Mouse (Mus musculus) heart, adult 18-20 months (tissue): Measurements from ENCODE around the gene Klhl24. TPM values are rescaled to one million over a fixed set of nuclear protein-coding genes. Genes with fewer than 3 reads are reported as not detected.

Source experiments
- DNase-seq, 2 experiments: peaks; one replicate each; pipeline ENCODE4 v3.0.0; 2021 to 2022; ENCODE audit warnings: mixed read lengths in 1 of 2
- total RNA-seq, 2 experiments: library from RNA; stranded (reverse); gene quantifications; 2 replicates each; pipeline ENCODE4 v1.2.3; 2021

Gene Klhl24
- total RNA-seq, 2 experiments from 2014 or later: 244 to 313 TPM

GRCm38 (mm10) chr16:20144568-20144967, 47.2 kb downstream of the Klhl24 start:
- DNase-seq: no peak

GRCm38 (mm10) chr16:20151991-20152390, 54.6 kb downstream of the Klhl24 start:
- peak in 1 of 2 experiments; percentile 23 for DNase-seq

- no peak for DNase-seq
Measured at GRCm38 (mm10) chr16:20153742-20154141, 56.4 kb downstream of the Klhl24 start.

GRCm38 (mm10) chr16:20160130-20160529, 62.8 kb downstream of the Klhl24 start:
- DNase-seq: no peak

- DNase-seq: no peak
Measured at GRCm38 (mm10) chr16:20169071-20169470, 71.7 kb downstream of the Klhl24 start.

- DNase-seq: peak; percentile 7 to 11
Measured at GRCm38 (mm10) chr16:20169471-20170106, 72.2 kb downstream of the Klhl24 start.

Other genes starting within 250 kb of the Klhl24 start
- gene Klhl6, start 114.5 kb upstream of the Klhl24 start, total RNA-seq: 1 to 10 TPM; 5.2 to 6.4 TPM
- gene Yeats2, start 43.5 kb downstream of the Klhl24 start, total RNA-seq: 1 to 10 TPM; 7.1 to 9.8 TPM
- 1 to 10 TPM; 1.3 to 1.6 TPM for gene Map6d1, start 143.8 kb downstream of the Klhl24 start, total RNA-seq
- 10 to 100 TPM; 84.3 to 91.6 TPM for gene Parl, start 204.8 kb downstream of the Klhl24 start, total RNA-seq
- under 1 TPM; 0.32 to 0.85 TPM for gene Cyp2ab1, start 227.9 kb downstream of the Klhl24 start, total RNA-seq